Mouse (Mus musculus): Measurements from ENCODE around the gene Atg9a. TPM values are rescaled to one million over a fixed set of nuclear protein-coding genes. Genes with fewer than 3 reads are reported as not detected.

Atg9a gene
- polyA plus RNA-seq, 1 experiment from 2014 or later = 14.3 TPM

Small RNA genes lying within 50 kb of the gene (microRNA-seq; reads per million reads assigned to microRNA genes)
- not detected for gene Gm27943 (ENCODE audit: borderline number of aligned reads)

Other genes starting within 250 kb of the Atg9a start
- gene Ihh, start 240.5 kb downstream of the Atg9a start, polyA plus RNA-seq (2015; fragmentation: Nextera tagmentation; extraction: Ambion mirVana) = 0.21 and 0.22 TPM in 2 replicates
- gene Nhej1, start 67.0 kb downstream of the Atg9a start, polyA plus RNA-seq (2015; fragmentation: Nextera tagmentation; extraction: Ambion mirVana) = 14.6 and 15.7 TPM in 2 replicates
- 0.20 and 0.41 TPM in 2 replicates for gene Slc23a3, start 58.3 kb downstream of the Atg9a start, polyA plus RNA-seq (2015; fragmentation: Nextera tagmentation; extraction: Ambion mirVana)
- gene Cnppd1, start 49.5 kb downstream of the Atg9a start, polyA plus RNA-seq (2015; fragmentation: Nextera tagmentation; extraction: Ambion mirVana) = 74.5 and 79.4 TPM in 2 replicates
- 41.8 and 43.7 TPM in 2 replicates for gene Retreg2, start 49.4 kb downstream of the Atg9a start, polyA plus RNA-seq (2015; fragmentation: Nextera tagmentation; extraction: Ambion mirVana)
- gene Zfand2b, start 23.6 kb downstream of the Atg9a start, polyA plus RNA-seq (2015; fragmentation: Nextera tagmentation; extraction: Ambion mirVana) = 47.8 and 48.6 TPM in 2 replicates
- 9.4 and 11.4 TPM in 2 replicates for gene Abcb6, start 11.8 kb downstream of the Atg9a start, polyA plus RNA-seq (2015; fragmentation: Nextera tagmentation; extraction: Ambion mirVana)
- 16.0 and 17.7 TPM in 2 replicates for gene Ankzf1, start within 50 bp of the Atg9a start, polyA plus RNA-seq (2015; fragmentation: Nextera tagmentation; extraction: Ambion mirVana)
- gene Glb1l, start 18.6 kb upstream of the Atg9a start, polyA plus RNA-seq (2015; fragmentation: Nextera tagmentation; extraction: Ambion mirVana) = 10.9 and 11.3 TPM in 2 replicates
- 114 and 120 TPM in 2 replicates for gene Stk16, start 18.6 kb upstream of the Atg9a start, polyA plus RNA-seq (2015; fragmentation: Nextera tagmentation; extraction: Ambion mirVana)
- gene Tuba4a, start 27.7 kb upstream of the Atg9a start, polyA plus RNA-seq (2015; fragmentation: Nextera tagmentation; extraction: Ambion mirVana) = 170 and 193 TPM in 2 replicates
- gene A630095N17Rik, start 39.9 kb upstream of the Atg9a start, polyA plus RNA-seq (2015; fragmentation: Nextera tagmentation; extraction: Ambion mirVana) = 0.78 and 0.96 TPM in 2 replicates
- 14.2 and 14.7 TPM in 2 replicates for gene Dnajb2, start 44.2 kb upstream of the Atg9a start, polyA plus RNA-seq (2015; fragmentation: Nextera tagmentation; extraction: Ambion mirVana)
- 0.98 and 1.1 TPM in 2 replicates for gene Ptprn, start 72.3 kb upstream of the Atg9a start, polyA plus RNA-seq (2015; fragmentation: Nextera tagmentation; extraction: Ambion mirVana)
- 1.5 and 1.7 TPM in 2 replicates for gene Resp18, start 86.2 kb upstream of the Atg9a start, polyA plus RNA-seq (2015; fragmentation: Nextera tagmentation; extraction: Ambion mirVana)
- gene Dnpep, start 125.8 kb upstream of the Atg9a start, polyA plus RNA-seq (2015; fragmentation: Nextera tagmentation; extraction: Ambion mirVana) = 84.3 and 87.0 TPM in 2 replicates
- 6.0 and 7.4 TPM in 2 replicates for gene Des, start 168.1 kb upstream of the Atg9a start, polyA plus RNA-seq (2015; fragmentation: Nextera tagmentation; extraction: Ambion mirVana)
- gene Speg, start 183.1 kb upstream of the Atg9a start, polyA plus RNA-seq (2015; fragmentation: Nextera tagmentation; extraction: Ambion mirVana) = 1.6 and 1.8 TPM in 2 replicates
- gene Gmppa, start 243.7 kb upstream of the Atg9a start, polyA plus RNA-seq (2015; fragmentation: Nextera tagmentation; extraction: Ambion mirVana) = 51.4 and 58.5 TPM in 2 replicates